31 mouse cellular contexts compared by ENCODE assay signal in the genomic region with DNA sequence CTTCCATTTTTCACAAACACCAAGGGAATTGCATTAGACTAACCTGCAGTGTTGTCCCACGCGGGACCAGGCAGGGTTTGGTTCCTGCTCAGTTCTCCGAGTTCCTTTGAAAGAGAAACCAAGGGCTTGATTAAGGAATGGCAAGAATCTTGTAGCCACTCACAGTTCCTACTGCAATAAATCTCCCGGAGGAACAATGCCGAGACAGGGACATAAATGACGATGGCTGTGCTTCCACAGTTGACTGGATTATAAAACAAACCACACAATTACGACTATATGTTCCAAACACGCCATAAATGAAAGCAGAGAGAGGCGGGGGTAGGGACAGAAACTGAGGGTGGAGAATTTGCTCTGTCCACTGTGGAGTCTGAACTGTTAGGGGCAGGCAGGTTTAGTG. TPM values are rescaled to one million over a fixed set of nuclear protein-coding genes. Genes with fewer than 3 reads are reported as not detected.
DNase-seq lines count a peak whose midpoint lies in the region; ATAC-seq and TF ChIP-seq lines count a peak whose summit lies in the region.
"Had no signal": no experiment of that assay in that cellular context is flagged by ENCODE, and none has a peak within 500 bp of the region (broad histone marks: within the 10 kb centered on the region; RNA-seq: fewer than 3 reads in every experiment).

No protein-coding gene starts in this region.

- no peak overlapping the region for H3K4me3 ChIP-seq in kidney, adult 2 months (ENCODE audit: insufficient read depth, low read depth, low read length)
- no peak overlapping the region for H3K4me3 ChIP-seq in kidney, postnatal 0 days (replicated peaks; ENCODE audit: low read depth, low read length)
- H3K4me3 ChIP-seq in kidney, embryonic 15.5 days (replicated peaks): no peak overlapping the region
- H3K4me3 ChIP-seq in neural tube, embryonic 13.5 days: no peak overlapping the region
- no peak overlapping the region for H3K4me3 ChIP-seq in intestine, embryonic 16.5 days (ENCODE audit: low read length)
- H3K4me3 ChIP-seq: embryonic facial prominence, embryonic 10.5 days; embryonic facial prominence, embryonic 13.5 days; erythroblast, embryonic 14.5 days; forebrain, embryonic 12.5 days; forebrain, embryonic 15.5 days; heart, embryonic 12.5 days; heart, embryonic 15.5 days; hindbrain, embryonic 10.5 days; hindbrain, embryonic 13.5 days had no signal

- DNase-seq in kidney, adult 2 months: peak; percentile 21
- DNase-seq in kidney, postnatal 10 days: no peak
- DNase-seq in kidney, postnatal 0 days (ENCODE audit: low spot score): peak; percentile 69
- DNase-seq in mesoderm, embryonic 11.5 days (ENCODE audit: low read depth, low spot score): peak; percentile 54
- DNase-seq in layer of hippocampus, postnatal 36 days: no peak
- DNase-seq: adrenal gland, adult 2 months; adrenal gland, postnatal 14 days; cerebellum, adult 11 months; cerebellum, adult 2 months; cerebellum, adult 9-11 months; cerebellum, postnatal 25 days; gastrocnemius, postnatal 25 days; heart, adult 18-20 months; heart, postnatal 10 days; heart, postnatal 36 days had no signal

- H3K4me1 ChIP-seq in kidney, adult 2 months (ENCODE audit: control insufficient read depth, insufficient read depth, low read length): no peaks in the 10 kb centered on the region
- no peaks in the 10 kb centered on the region for H3K4me1 ChIP-seq in kidney, postnatal 0 days (replicated peaks; ENCODE audit: insufficient read depth, low read length)
- H3K4me1 ChIP-seq in kidney, embryonic 15.5 days: no peaks in the 10 kb centered on the region
- H3K4me1 ChIP-seq in neural tube, embryonic 13.5 days (replicated peaks): peaks cover 9% of the 10 kb centered on the region; the same call in 1 of the 2 replicates
- no peaks in the 10 kb centered on the region for H3K4me1 ChIP-seq in intestine, embryonic 16.5 days (ENCODE audit: control insufficient read depth, insufficient read depth, low read length)
- H3K4me1 ChIP-seq: embryonic facial prominence, embryonic 10.5 days; embryonic facial prominence, embryonic 13.5 days; forebrain, embryonic 12.5 days; forebrain, embryonic 15.5 days; heart, embryonic 12.5 days; heart, embryonic 15.5 days; hindbrain, embryonic 10.5 days; hindbrain, embryonic 13.5 days had no signal

- no peak overlapping the region for H3K27ac ChIP-seq in kidney, adult 2 months (ENCODE audit: insufficient read depth, low read depth, low read length)
- no peak overlapping the region for H3K27ac ChIP-seq in kidney, postnatal 0 days
- no peak overlapping the region for H3K27ac ChIP-seq in kidney, embryonic 15.5 days
- H3K27ac ChIP-seq in neural tube, embryonic 13.5 days (replicated peaks): no peak overlapping the region
- no peak overlapping the region for H3K27ac ChIP-seq in intestine, embryonic 16.5 days (ENCODE audit: low read length)
- H3K27ac ChIP-seq: embryonic facial prominence, embryonic 10.5 days; embryonic facial prominence, embryonic 13.5 days; forebrain, embryonic 12.5 days; forebrain, embryonic 15.5 days; heart, embryonic 15.5 days; hindbrain, embryonic 10.5 days; hindbrain, embryonic 13.5 days had no signal

- 0 out of 2 replicates have a peak overlapping the region, but pooled peaks have one; percentile 5 for H3K4me2 ChIP-seq in kidney, postnatal 0 days (ENCODE audit: low read length)
- H3K4me2 ChIP-seq in kidney, embryonic 15.5 days: no peak overlapping the region
- H3K4me2 ChIP-seq in neural tube, embryonic 13.5 days: 0 out of 2 replicates have a peak overlapping the region, but pooled peaks have one; percentile 9
- no peak overlapping the region for H3K4me2 ChIP-seq in intestine, embryonic 16.5 days (ENCODE audit: low read depth, low read length)
- H3K4me2 ChIP-seq: embryonic facial prominence, embryonic 13.5 days; forebrain, embryonic 12.5 days; forebrain, embryonic 15.5 days; heart, embryonic 12.5 days; heart, embryonic 15.5 days; hindbrain, embryonic 13.5 days had no signal

- no peaks in the 10 kb centered on the region for H3K36me3 ChIP-seq in kidney, adult 2 months (ENCODE audit: control insufficient read depth, insufficient read depth, low read length)
- no peaks in the 10 kb centered on the region for H3K36me3 ChIP-seq in kidney, postnatal 0 days (ENCODE audit: insufficient read depth, low read length)
- H3K36me3 ChIP-seq in kidney, embryonic 15.5 days: no peaks in the 10 kb centered on the region
- H3K36me3 ChIP-seq in neural tube, embryonic 13.5 days: no peaks in the 10 kb centered on the region
- H3K36me3 ChIP-seq in intestine, embryonic 16.5 days (ENCODE audit: control insufficient read depth, insufficient read depth, low read length): no peaks in the 10 kb centered on the region
- H3K36me3 ChIP-seq: embryonic facial prominence, embryonic 10.5 days; embryonic facial prominence, embryonic 13.5 days; forebrain, embryonic 12.5 days; forebrain, embryonic 15.5 days; heart, embryonic 12.5 days; heart, embryonic 15.5 days; hindbrain, embryonic 10.5 days; hindbrain, embryonic 13.5 days had no signal

- no peaks in the 10 kb centered on the region for H3K27me3 ChIP-seq in kidney, adult 2 months (replicated peaks; ENCODE audit: control insufficient read depth, insufficient read depth, low read length)
- H3K27me3 ChIP-seq in kidney, postnatal 0 days (ENCODE audit: insufficient read depth, low read length): no peaks in the 10 kb centered on the region
- H3K27me3 ChIP-seq in kidney, embryonic 15.5 days: peaks cover 11% of the 10 kb centered on the region; the same call in 1 of the 2 replicates
- peaks cover 7% of the 10 kb centered on the region for H3K27me3 ChIP-seq in neural tube, embryonic 13.5 days
- no peaks in the 10 kb centered on the region for H3K27me3 ChIP-seq in intestine, embryonic 16.5 days (replicated peaks; ENCODE audit: control insufficient read depth, insufficient read depth, low read length)
- H3K27me3 ChIP-seq: forebrain, embryonic 12.5 days; forebrain, embryonic 15.5 days had no signal

- WGBS in kidney, adult 2 months: 7% methylated on average over 9 of the region's 9 CpGs
- whole genome bisulfite sequencing in kidney, postnatal 0 days: 17% methylated on average over 9 of the region's 9 CpGs
- WGBS in kidney, embryonic 15.5 days: 17% methylated on average over 9 of the region's 9 CpGs
- WGBS in neural tube, embryonic 13.5 days: 8% methylated on average over 9 of the region's 9 CpGs
- WGBS in intestine, embryonic 16.5 days: 36% methylated on average over 9 of the region's 9 CpGs

- H3K9ac ChIP-seq in kidney, postnatal 0 days (ENCODE audit: low read depth, low read length): no peak overlapping the region
- H3K9ac ChIP-seq in kidney, embryonic 15.5 days: no peak overlapping the region
- no peak overlapping the region for H3K9ac ChIP-seq in neural tube, embryonic 13.5 days
- H3K9ac ChIP-seq in intestine, embryonic 16.5 days (ENCODE audit: low read depth, low read length): no peak overlapping the region
- H3K9ac ChIP-seq: embryonic facial prominence, embryonic 13.5 days; forebrain, embryonic 12.5 days; forebrain, embryonic 15.5 days; heart, embryonic 12.5 days; heart, embryonic 15.5 days; hindbrain, embryonic 13.5 days had no signal

- no peak for TF ChIP-seq POLR2A in kidney, adult 2 months (IDR thresholded peaks at IDR 0.05; ENCODE audit: low read depth, low read length)

- no peak for TF ChIP-seq CTCF in kidney, adult 2 months (conservative IDR thresholded peaks at IDR 0.05; ENCODE audit: insufficient read depth, insufficient read length, low read depth, low read length)
- no peak for TF ChIP-seq CTCF in kidney, postnatal 0 days (IDR thresholded peaks at IDR 0.05; ENCODE audit: low read depth)

- H3K9me3 ChIP-seq in kidney, postnatal 0 days (replicated peaks; ENCODE audit: low read length): no peaks in the 10 kb centered on the region
- H3K9me3 ChIP-seq in kidney, embryonic 15.5 days (replicated peaks): no peaks in the 10 kb centered on the region
- H3K9me3 ChIP-seq in neural tube, embryonic 13.5 days: 0 out of 2 replicates have a peak, but pooled peaks cover 6% of the 10 kb centered on the region
- H3K9me3 ChIP-seq in intestine, embryonic 16.5 days (ENCODE audit: control insufficient read depth, low read length): no peaks in the 10 kb centered on the region
- H3K9me3 ChIP-seq: embryonic facial prominence, embryonic 10.5 days; forebrain, embryonic 12.5 days; forebrain, embryonic 15.5 days; heart, embryonic 12.5 days; heart, embryonic 15.5 days; hindbrain, embryonic 10.5 days; hindbrain, embryonic 13.5 days had no signal

- no peak for ATAC-seq in kidney, postnatal 0 days (replicated peaks; ENCODE audit: low FRiP score, low read depth)
- no peak for ATAC-seq in kidney, embryonic 15.5 days (replicated peaks; ENCODE audit: low FRiP score)
- ATAC-seq in neural tube, embryonic 13.5 days (ENCODE audit: low read depth): no peak
- ATAC-seq in intestine, embryonic 16.5 days: no peak
- ATAC-seq: CD4-positive, CD25-positive, alpha-beta regulatory T cell, adult 4 months; forebrain, embryonic 15.5 days had no signal

RNA-seq across cellular contexts. Expression of a gene that starts 6.8 kb away (rescaled TPM):
- 0.22 and 0.30 TPM in 2 replicates for polyA plus RNA-seq in kidney, adult 2 months (2012; rRNA removed)
- 0.97 and 1.1 TPM in 2 replicates for polyA plus RNA-seq in kidney, postnatal 0 days (2015; fragmentation: Nextera tagmentation; extraction: Ambion mirVana)
- polyA plus RNA-seq in kidney, embryonic 15.5 days (2015; fragmentation: Nextera tagmentation; extraction: Ambion mirVana): 1.3 and 1.6 TPM in 2 replicates
- 7.7 and 8.2 TPM in 2 replicates for polyA plus RNA-seq in neural tube, embryonic 13.5 days (2015; fragmentation: Nextera tagmentation; extraction: Ambion mirVana)
- 0.53 and 0.62 TPM in 2 replicates for polyA plus RNA-seq in intestine, embryonic 16.5 days (2015; fragmentation: Nextera tagmentation; extraction: Ambion mirVana)
- 10 to 100 TPM; 36.6 to 42.2 TPM for total RNA-seq in layer of hippocampus, postnatal 36 days (2021)
- total RNA-seq: common myeloid progenitor, adult 5-6 weeks; MEL had no signal
- polyA plus RNA-seq: C2C12; CD4-positive, CD25-positive, alpha-beta regulatory T cell, adult 4 months; erythroblast, embryonic 14.5 days; heart, embryonic 12.5 days had no signal

Comparison
In these comparisons a context has a peak if more than half of its experiments do, and no peak if none do; other contexts are left out.
1. DNase-seq: peak in kidney, adult 2 months (single experiment), kidney, postnatal 0 days (single experiment) and mesoderm, embryonic 11.5 days (single experiment); none in kidney, postnatal 10 days (single experiment) and layer of hippocampus, postnatal 36 days (0 of 2).
2. H3K4me2 ChIP-seq: peak in kidney, postnatal 0 days (single experiment) and neural tube, embryonic 13.5 days (single experiment); none in kidney, embryonic 15.5 days (single experiment) and intestine, embryonic 16.5 days (single experiment).